Mouse (Mus musculus) spleen, adult 10 weeks (tissue): ENCODE data around the gene Oxa1l. TPM values are rescaled to one million over a fixed set of nuclear protein-coding genes. Genes with fewer than 3 reads are reported as not detected.

Experiments
- polyA plus RNA-seq: library from polyadenylated mRNA; stranded (reverse); fragments of 350-450 nt; fragmentation: Illumina TruSeq; extraction: RNeasy Lipid Tissue Mini Kit (QIAGEN cat#74804); gene quantifications from one replicate; pipeline ENCODE4 v1.2.3, GENCODE M21; 2015; ENCODE audit warnings: low replicate concordance; ENCODE audit not compliant: insufficient read depth

The Oxa1l gene
- polyA plus RNA-seq: 48.0 TPM

GRCm38 (mm10) chr14:54360577-54361340 is at the start of gene Oxa1l:
Gene Oxa1l, plus strand, starts transcription at chr14:54360834.

DNA sequence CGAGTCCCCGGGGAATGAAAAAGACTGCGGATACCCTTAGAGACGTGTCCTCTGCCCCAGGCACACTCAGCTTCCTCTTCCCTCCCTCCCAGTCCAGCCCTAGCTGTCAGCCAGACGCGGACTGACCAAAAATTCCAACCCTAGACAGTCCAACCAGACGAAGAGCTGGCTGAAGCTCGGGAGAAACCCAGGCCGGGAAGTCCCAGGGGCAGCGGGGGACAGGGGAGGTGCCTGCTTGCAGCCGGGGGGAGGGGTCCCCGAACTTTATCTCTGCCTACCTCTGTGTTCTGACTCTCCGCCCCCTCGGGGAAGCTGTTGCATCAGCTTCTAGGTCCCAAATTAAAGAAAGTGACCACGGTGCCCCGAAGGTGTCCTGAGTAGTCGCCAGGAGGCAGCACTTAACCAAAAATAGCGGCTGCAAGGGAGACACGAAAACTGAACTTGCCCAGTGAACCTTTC is 57.0 kb downstream of the Oxa1l start, which contains the start of gene Slc7a7:
Gene Slc7a7 (minus strand): TSS at position 158 of the 459 bp plus-strand sequence.

Other genes starting within 250 kb of the Oxa1l start
- 62.9 TPM for gene Dad1, start 106.7 kb upstream of the Oxa1l start, polyA plus RNA-seq
- 30.7 TPM for gene Abhd4, start 106.6 kb upstream of the Oxa1l start, polyA plus RNA-seq
- not detected for gene Olfr49, start 75.9 kb upstream of the Oxa1l start, polyA plus RNA-seq
- gene Slc7a7, start 56.9 kb downstream of the Oxa1l start, polyA plus RNA-seq: 30.2 TPM
- gene Mrpl52, start 66.1 kb downstream of the Oxa1l start, polyA plus RNA-seq: 88.1 TPM
- 32.2 TPM for gene Mmp14, start 70.8 kb downstream of the Oxa1l start, polyA plus RNA-seq
- 38.8 TPM for gene Lrp10, start 103.3 kb downstream of the Oxa1l start, polyA plus RNA-seq
- not detected for gene Rem2, start 115.3 kb downstream of the Oxa1l start, polyA plus RNA-seq
- 48.2 TPM for gene Prmt5, start 156.7 kb downstream of the Oxa1l start, polyA plus RNA-seq
- gene Haus4, start 193.8 kb downstream of the Oxa1l start, polyA plus RNA-seq: 11.4 TPM
- gene Ajuba, start 216.7 kb downstream of the Oxa1l start, polyA plus RNA-seq: 4.2 TPM
- gene 4931414P19Rik, start 245.2 kb downstream of the Oxa1l start, polyA plus RNA-seq: 3.6 TPM